Mouse (Mus musculus) liver, embryonic 12.5 days (tissue): ENCODE results near the gene Mink1. TPM values are rescaled to one million over a fixed set of nuclear protein-coding genes. Genes with fewer than 3 reads are reported as not detected.

Experiments used
- ATAC-seq: fragments of 200-750 bp; cut with Nextera tagmentation; 2 replicates; pipeline ENCODE4 v1.8.0; 2017; ENCODE audit warnings: moderate number of reproducible peaks, mild to moderate bottlenecking, moderate library complexity
- H3K27ac ChIP-seq: fragments of 300-500 bp; sonication (generic); 2 replicates; pipeline ENCODE4 v1.5.1; 2016; ENCODE audit warnings: mild to moderate bottlenecking
- H3K27me3 ChIP-seq: fragments of 300-500 bp; sonication (generic); replicated peaks from 2 replicates; pipeline ENCODE4 v1.6.1; 2016; ENCODE audit warnings: mild to moderate bottlenecking, moderate library complexity
- H3K36me3 ChIP-seq: fragments of 300-500 bp; sonication (generic); 2 replicates; pipeline ENCODE4 v1.6.1; 2016; ENCODE audit warnings: mild to moderate bottlenecking, moderate library complexity
- H3K4me1 ChIP-seq: fragments of 300-500 bp; sonication (generic); 2 replicates; pipeline ENCODE4 v1.6.1; 2016
- H3K4me2 ChIP-seq: fragments of 300-500 bp; sonication (generic); 2 replicates; pipeline ENCODE4 v1.6.1; 2016; ENCODE audit warnings: mild to moderate bottlenecking, moderate library complexity
- H3K4me3 ChIP-seq: fragments of 300-500 bp; sonication (generic); 2 replicates; pipeline ENCODE4 v1.5.1; 2016; ENCODE audit warnings: mild to moderate bottlenecking, moderate library complexity
- H3K9ac ChIP-seq: fragments of 300-500 bp; sonication (generic); 2 replicates; pipeline ENCODE4 v1.6.1; 2016; ENCODE audit warnings: mild to moderate bottlenecking, moderate library complexity
- H3K9me3 ChIP-seq: fragments of 300-500 bp; sonication (generic); replicated peaks from 2 replicates; pipeline ENCODE4 v1.6.1; 2016; ENCODE audit warnings: mild to moderate bottlenecking, moderate library complexity
- WGBS: fragments of 180-500 bp; shearing (Covaris S2); methylation state at CpG from one replicate; pipeline ENCODE4 v1.1.7; 2016; ENCODE audit not compliant: insufficient replicate concordance; 5-methylcytosine and 5-hydroxymethylcytosine counted together
- polyA plus RNA-seq: library from polyadenylated mRNA; unstranded; fragments of >200 nt; fragmentation: Nextera tagmentation; extraction: Ambion mirVana; gene quantifications from 2 replicates; pipeline ENCODE4 v1.2.1, GENCODE M21; 2016

Mink1 gene
- polyA plus RNA-seq, 1 experiment from 2014 or later: 8.3 TPM

DNA sequence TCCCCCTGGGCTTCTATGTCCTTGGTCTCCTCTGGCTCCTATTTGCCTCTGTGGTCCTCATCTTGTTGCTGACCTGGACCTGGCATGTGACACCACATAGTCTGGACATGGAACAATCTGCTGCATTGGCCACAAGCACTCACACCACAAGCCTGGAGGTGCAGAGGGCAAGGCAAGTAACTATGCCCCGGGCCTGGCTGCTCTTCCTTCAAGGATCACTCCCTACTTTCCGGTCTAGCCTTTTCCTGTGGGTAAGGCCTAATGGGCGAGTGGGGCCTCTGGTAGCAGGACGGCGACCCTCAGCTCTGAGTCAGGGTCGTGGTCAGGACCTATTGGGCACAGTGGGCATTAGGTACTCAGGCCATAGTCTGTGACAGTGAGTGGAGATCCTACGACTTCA is 78.6 kb downstream of the Mink1 start:
- H3K4me3 ChIP-seq: no peak overlapping the region
- no peak overlapping the region for H3K9ac ChIP-seq
- H3K27me3 ChIP-seq: no peaks in the 10 kb centered on the region
- H3K9me3 ChIP-seq: no peaks in the 10 kb centered on the region
- no peak overlapping the region for H3K4me2 ChIP-seq
- ATAC-seq: no peak
- WGBS: 52% methylated on average over 7 of the region's 7 CpGs
- peaks cover 29% of the 10 kb centered on the region for H3K36me3 ChIP-seq
- peaks cover 74% of the 10 kb centered on the region for H3K4me1 ChIP-seq
- peak overlapping the region; percentile 21; the same call in 1 of the 2 replicates for H3K27ac ChIP-seq

DNA sequence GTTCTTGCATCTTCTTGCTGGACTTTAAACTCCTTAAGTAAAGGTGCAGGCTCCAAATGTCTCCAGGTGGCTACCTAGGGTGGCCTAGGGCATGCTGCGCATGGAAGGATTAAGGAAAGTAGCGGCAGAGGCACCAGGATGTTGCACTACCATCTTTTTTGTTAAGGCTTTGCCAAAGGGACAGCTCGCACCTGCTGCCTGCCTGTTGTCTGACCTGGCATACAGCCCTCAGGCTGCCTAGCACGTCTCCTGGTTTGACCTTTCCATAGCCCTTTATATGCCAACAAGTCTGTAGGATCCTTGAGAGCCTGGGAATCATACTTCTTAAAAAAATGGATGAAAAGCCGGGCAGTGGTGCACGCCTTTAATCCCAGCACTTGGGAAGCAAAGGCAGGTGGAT is 80.4 kb downstream of the Mink1 start:
- Histone ChIP-seq H3K27me3 (no peaks in the 10 kb centered on the region), H3K9ac (no peak overlapping the region), H3K36me3 (peaks cover 29% of the 10 kb centered on the region), H3K4me2 (no peak overlapping the region), H3K27ac (peak overlapping the region; percentile 28; the same call in 1 of the 2 replicates), H3K4me3 (no peak overlapping the region), H3K4me1 (peaks cover 64% of the 10 kb centered on the region), H3K9me3 (no peaks in the 10 kb centered on the region)
- no peak for ATAC-seq
- 84% methylated on average over 6 of the region's 6 CpGs for WGBS

DNA sequence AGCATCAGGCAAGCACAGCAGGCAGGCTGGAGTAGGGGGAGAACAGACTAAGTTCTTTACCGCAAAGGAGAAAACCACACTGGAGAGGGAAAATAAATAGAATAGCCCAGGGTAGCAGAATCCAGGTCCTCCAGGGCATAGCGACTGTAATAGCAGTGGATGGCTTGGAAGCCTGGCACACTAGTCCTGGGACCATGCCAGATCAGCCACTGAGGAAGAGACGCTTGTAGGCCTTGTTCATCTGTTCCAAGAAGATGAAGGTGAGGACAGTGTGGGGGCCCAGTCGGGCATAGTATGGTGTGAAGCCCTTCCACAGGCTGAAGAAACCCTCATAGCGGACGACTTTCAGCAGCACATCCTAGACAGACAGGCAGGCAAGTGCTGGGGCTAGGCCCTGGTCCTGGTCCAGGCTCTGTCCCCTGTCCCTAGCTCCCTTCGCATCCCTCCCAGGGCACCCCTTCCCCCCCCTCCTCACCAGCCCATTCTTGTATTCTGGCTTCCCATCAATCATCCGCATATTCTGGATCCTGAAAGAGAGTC is 82.0 kb downstream of the Mink1 start:
- peak overlapping the region; percentile 87; the same call in 1 of the 2 replicates for H3K9ac ChIP-seq
- H3K4me2 ChIP-seq: no peak overlapping the region; the same call in 1 of the 2 replicates

DNA sequence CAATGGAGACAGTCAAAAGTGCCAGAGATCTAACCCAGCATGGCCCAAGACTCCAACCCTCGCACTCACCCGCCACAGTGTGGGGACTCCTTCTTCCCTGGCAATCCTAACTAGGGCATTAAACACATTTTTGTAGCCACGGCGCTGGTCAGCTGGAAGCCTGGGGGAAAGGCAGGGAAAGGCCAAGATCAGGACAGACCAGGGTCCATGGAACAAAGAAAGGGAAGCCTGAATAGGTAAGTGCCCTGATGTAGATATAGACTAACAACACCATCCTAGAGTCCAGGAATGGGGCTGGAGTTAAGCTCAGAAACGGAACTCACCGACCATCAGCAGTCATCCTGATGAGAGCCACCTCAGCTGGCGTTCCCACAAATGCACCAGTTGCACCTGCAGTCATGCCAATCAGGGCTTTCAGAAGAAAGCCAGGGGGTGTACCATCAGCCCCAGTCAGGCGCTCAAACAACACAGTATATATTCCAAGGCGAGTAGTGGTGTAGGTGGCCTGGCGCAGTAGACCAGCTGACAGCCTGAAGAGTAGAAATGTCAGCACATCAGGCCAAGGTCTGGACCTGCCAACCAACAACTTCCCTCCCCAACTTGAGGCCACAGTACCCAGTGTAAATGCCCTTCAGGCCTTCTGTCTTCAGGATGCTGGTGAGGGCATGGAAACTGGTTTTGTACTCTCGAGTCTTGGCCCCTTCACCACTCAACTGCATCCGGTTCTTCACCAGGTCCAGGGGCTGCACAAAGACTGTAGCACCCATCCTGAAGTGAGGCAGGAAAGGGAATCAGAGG is 83.0 kb downstream of the Mink1 start:
- WGBS: 78% methylated on average over 12 of the region's 12 CpGs
- Histone ChIP-seq H3K9me3 (no peaks in the 10 kb centered on the region), H3K27ac (peak overlapping the region; percentile 99)

More for the DNA sequence above, 82.0 kb downstream of the Mink1 start:
- H3K36me3 ChIP-seq: peaks cover 41% of the 10 kb centered on the region
- ATAC-seq: no peak
- no peak overlapping the region for H3K27ac ChIP-seq
- 88% methylated on average over 8 of the region's 8 CpGs for WGBS
- H3K4me1 ChIP-seq: peaks cover 64% of the 10 kb centered on the region
- H3K4me3 ChIP-seq: no peak overlapping the region
- no peaks in the 10 kb centered on the region for H3K9me3 ChIP-seq
- H3K27me3 ChIP-seq: no peaks in the 10 kb centered on the region

DNA sequence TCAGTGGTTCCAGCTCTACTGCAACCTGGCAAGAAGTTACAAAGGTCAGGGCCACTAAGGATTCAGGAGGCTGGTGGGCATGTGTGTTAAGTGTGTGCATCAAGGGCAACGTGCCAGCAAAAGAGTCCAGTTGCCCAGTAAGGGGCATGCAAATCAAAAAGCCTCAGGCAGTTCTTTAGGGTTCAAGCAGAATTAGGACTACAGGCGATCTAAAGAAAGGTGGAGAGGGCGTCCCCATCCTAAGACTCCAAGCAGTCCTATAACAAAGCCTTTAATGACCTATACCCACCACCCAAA is 83.5 kb downstream of the Mink1 start:
- Histone ChIP-seq H3K9me3 (no peaks in the 10 kb centered on the region), H3K4me1 (peaks cover 64% of the 10 kb centered on the region), H3K27me3 (no peaks in the 10 kb centered on the region), H3K4me2 (peak overlapping the region; percentile 96), H3K27ac (peak overlapping the region; percentile 99), H3K9ac (peak overlapping the region; percentile 87), H3K36me3 (peaks cover 56% of the 10 kb centered on the region), H3K4me3 (peak overlapping the region; percentile 74)
- no peak for ATAC-seq
- 21% methylated on average over 3 of the region's 3 CpGs for whole genome bisulfite sequencing

More for the DNA sequence above, 83.0 kb downstream of the Mink1 start:
- no peaks in the 10 kb centered on the region for H3K27me3 ChIP-seq
- ATAC-seq: no peak
- peaks cover 51% of the 10 kb centered on the region for H3K36me3 ChIP-seq
- H3K4me2 ChIP-seq: peak overlapping the region; percentile 96
- peak overlapping the region; percentile 87 for H3K9ac ChIP-seq
- peak overlapping the region; percentile 74 for H3K4me3 ChIP-seq
- H3K4me1 ChIP-seq: peaks cover 64% of the 10 kb centered on the region

DNA sequence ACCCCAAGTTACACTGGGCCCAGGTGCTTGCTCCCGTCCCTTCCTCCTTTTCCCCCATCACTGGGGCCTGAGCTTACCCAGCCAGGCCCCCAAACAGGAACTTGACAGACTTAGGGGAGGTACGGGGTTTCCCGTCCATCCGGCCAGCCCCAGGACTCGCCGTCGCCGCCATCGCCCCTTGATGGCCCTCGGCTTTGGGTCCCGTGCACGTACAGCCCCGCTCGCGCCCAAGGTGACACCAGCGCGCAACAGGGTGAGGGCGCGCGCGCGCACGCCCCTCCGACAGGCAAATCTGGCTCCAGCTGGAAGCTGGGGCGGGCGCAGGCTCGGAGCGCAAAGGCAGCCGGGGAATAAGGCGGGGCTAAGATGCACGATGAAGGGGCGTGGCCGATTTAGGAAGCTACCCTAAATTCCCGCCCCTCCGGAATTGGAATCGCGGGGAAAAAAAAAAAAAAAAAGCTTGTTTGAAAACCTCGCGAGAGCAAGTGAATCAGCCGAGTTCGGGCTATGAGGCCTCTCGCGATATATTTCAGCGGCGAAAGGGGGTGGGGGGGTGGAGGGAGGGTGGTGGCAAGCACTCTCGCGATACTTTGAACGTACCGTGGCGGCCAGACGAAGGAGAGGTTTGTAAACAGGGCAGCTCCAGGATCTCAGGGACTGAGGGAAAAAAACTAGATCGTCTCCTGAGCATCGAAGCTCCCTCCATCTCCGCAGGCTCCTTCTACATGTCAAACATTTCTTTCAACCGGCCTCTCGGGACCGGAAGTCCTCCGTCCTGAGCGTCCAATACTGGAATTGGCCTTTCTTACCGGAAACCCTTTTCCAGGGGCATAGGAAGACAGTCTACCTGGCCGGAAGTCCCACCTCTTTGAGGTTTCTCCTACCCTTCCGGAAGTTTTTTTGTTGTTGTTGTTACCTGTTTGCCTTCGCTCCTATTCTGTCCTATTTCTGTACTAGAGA is 84.3 kb downstream of the Mink1 start, which contains the start of the genes Rnf167 and Slc25a11:
TSS of gene Rnf167 (plus strand) at position 545 of the 960 bp plus-strand sequence.
TSS of gene Slc25a11 (minus strand) at position 789 of the 960 bp plus-strand sequence.
- WGBS: under 1% methylated on average over 63 of the region's 63 CpGs

DNA sequence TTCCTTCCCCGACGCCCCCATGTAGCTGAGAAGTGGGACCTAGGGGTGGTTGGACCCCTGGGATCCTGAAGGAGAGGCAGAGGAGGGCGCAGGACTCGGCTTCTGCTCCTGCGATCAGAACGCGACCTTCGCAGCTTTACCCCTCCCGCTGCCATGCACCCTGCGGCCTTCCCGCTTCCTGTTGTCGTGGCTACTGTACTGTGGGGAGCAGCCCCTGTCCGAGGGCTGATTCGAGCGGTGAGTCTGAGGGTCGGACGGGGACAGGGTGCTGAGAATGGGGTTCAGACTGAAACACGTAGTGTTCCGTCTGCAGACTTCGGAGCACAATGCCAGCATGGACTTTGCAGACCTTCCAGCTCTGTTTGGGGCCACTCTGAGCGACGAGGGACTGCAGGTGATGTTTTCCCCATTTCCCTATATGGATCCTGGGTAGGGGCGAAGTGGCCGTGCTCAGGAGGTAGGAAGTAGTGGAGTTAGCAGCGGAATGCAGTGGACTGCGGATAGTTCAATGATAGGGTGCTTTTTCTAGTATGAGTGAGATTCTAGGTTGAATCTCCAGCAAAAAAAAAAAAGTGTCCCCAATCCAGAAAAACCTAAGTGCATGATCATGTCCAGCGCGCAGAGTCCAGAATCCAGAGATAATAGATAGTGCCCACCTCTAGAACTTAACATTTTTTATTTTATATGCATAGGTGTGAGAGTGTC is 85.2 kb downstream of the Mink1 start:
- ATAC-seq: peak; percentile 40
- 2% methylated on average over 28 of the region's 28 CpGs for WGBS
- Histone ChIP-seq H3K36me3 (peaks cover 71% of the 10 kb centered on the region), H3K9me3 (no peaks in the 10 kb centered on the region), H3K27me3 (no peaks in the 10 kb centered on the region), H3K4me3 (peak overlapping the region; percentile 74), H3K27ac (peak overlapping the region; percentile 99), H3K4me2 (peak overlapping the region; percentile 93), H3K9ac (peak overlapping the region; percentile 88), H3K4me1 (peaks cover 76% of the 10 kb centered on the region)

More for the DNA sequence above, 84.3 kb downstream of the Mink1 start, which contains the start of the genes Rnf167 and Slc25a11:
- peak within 1 kb of the TSS; percentile 74 for H3K4me3 ChIP-seq
- peaks cover 64% of the 10 kb centered on the region for H3K36me3 ChIP-seq
- H3K27me3 ChIP-seq: no peaks in the 10 kb centered on the region
- ATAC-seq: peak; percentile 81
- peak within 1 kb of the TSS; percentile 88 for H3K9ac ChIP-seq
- H3K27ac ChIP-seq: peak within 1 kb of the TSS; percentile 99
- peaks cover 67% of the 10 kb centered on the region for H3K4me1 ChIP-seq
- H3K4me2 ChIP-seq: peak within 1 kb of the TSS; percentile 96
- H3K9me3 ChIP-seq: no peaks in the 10 kb centered on the region

DNA sequence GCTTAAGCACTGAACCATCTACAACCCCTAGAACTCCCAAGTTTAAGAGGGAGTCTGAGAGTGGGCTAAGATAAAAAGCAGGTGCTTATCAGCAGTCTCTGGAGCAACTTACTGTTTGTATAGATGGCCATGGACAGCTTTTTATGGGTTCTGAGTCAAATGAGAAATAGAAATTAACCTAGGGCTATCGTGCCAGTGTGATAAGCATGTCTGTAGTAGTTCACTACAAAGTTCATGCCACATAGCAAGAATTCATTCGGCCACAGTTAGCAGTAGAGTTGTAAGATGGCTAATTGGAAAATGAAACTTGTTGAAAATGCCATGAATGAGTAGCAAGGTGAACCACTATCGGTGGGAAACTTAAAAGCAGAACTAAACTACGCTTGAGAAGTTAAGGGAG is 85.8 kb downstream of the Mink1 start:
- ATAC-seq: peak; percentile 30
- no peaks in the 10 kb centered on the region for H3K9me3 ChIP-seq
- peak overlapping the region; percentile 74 for H3K4me3 ChIP-seq
- peak overlapping the region; percentile 99 for H3K27ac ChIP-seq
- peaks cover 67% of the 10 kb centered on the region for H3K36me3 ChIP-seq
- 25% methylated on average over 4 of the region's 4 CpGs for WGBS
- H3K9ac ChIP-seq: peak overlapping the region; percentile 88
- peak overlapping the region; percentile 93 for H3K4me2 ChIP-seq
- H3K4me1 ChIP-seq: peaks cover 79% of the 10 kb centered on the region
- H3K27me3 ChIP-seq: no peaks in the 10 kb centered on the region

DNA sequence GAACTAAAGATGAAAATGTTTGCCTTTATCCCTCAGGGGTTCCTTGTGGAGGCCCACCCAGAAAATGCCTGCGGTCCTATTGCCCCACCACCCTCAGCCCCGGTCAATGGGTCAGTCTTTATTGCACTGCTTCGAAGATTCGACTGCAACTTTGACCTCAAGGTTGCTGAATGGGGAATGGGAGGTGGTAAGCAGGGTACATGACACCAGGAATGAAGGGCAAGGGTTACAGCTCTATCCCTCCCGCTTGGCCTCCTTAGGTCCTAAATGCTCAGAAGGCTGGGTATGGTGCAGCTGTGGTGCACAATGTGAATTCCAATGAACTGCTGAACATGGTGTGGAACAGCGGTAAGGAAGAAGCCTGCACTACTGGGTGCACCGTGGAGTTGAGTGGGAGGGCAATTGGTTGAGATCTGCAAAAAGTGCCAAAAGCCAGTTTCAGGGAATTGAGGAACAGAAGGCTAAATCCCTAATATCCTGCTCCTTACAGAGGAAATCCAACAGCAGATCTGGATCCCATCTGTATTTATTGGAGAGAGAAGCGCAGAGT is 86.6 kb downstream of the Mink1 start:
- ATAC-seq: no peak

DNA sequence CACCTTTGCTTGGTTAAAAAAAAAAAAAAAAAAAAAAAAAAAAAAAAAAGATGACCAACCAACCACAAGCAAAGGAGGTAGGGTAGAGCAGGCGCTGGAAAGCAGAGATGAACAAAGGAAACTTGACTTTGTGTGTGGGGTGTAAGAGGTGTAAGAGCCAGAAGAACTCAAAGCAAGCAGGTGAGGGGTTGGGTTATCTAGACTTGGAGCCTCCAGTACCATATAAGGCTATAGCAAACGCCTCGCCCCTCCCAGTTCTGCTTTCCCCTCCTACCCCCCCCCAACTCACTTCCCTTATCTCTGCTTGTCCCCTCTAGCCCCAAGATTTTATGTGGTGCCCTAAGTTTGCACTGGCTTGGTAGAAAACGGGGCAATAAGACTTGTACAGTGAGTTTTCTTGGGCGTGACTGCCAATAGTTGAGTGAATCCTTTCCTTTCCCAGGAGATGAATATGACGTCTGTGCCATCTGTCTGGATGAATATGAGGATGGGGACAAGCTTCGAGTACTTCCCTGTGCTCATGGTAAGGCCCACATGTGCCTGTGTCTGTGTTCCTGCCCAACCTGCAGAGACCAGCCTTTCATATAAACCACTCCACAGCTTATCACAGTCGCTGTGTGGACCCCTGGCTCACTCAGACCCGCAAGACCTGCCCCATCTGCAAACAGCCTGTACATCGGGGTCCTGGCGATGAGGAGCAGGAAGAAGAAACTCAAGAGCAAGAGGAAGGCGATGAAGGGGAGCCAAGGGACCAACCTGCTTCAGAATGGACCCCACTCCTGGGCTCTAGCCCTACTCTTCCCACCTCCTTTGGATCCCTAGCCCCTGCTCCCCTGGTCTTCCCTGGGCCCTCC is 87.9 kb downstream of the Mink1 start:
- Histone ChIP-seq H3K9ac (peak overlapping the region; percentile 47), H3K4me2 (peak overlapping the region; percentile 93), H3K4me1 (peaks cover 70% of the 10 kb centered on the region), H3K27me3 (no peaks in the 10 kb centered on the region), H3K36me3 (peaks cover 49% of the 10 kb centered on the region), H3K27ac (peak overlapping the region; percentile 99), H3K9me3 (no peaks in the 10 kb centered on the region), H3K4me3 (peak overlapping the region; percentile 74)
- 40% methylated on average over 12 of the region's 12 CpGs for WGBS
- ATAC-seq: no peak

More for the DNA sequence above, 86.6 kb downstream of the Mink1 start:
- Histone ChIP-seq H3K36me3 (peaks cover 62% of the 10 kb centered on the region), H3K4me1 (peaks cover 78% of the 10 kb centered on the region), H3K27me3 (no peaks in the 10 kb centered on the region), H3K9ac (peak overlapping the region; percentile 88), H3K9me3 (no peaks in the 10 kb centered on the region), H3K4me3 (peak overlapping the region; percentile 74), H3K4me2 (peak overlapping the region; percentile 93), H3K27ac (peak overlapping the region; percentile 99)
- WGBS: 75% methylated on average over 8 of the region's 8 CpGs
